Mouse (Mus musculus) CH12.LX (cell line): Measurements from ENCODE around the gene Cdk4. TPM values are rescaled to one million over a fixed set of nuclear protein-coding genes. Genes with fewer than 3 reads are reported as not detected.

ENCODE experiments used
- DNase-seq: peaks from one replicate; pipeline ENCODE4 v3.0.0-alpha.2; 2013; ENCODE audit errors: extremely low read depth
- H3K27ac ChIP-seq: 2 replicates; pipeline ENCODE4 v1.5.1; 2012; ENCODE audit warnings: low read depth, mild to moderate bottlenecking, control low read depth, moderate library complexity; ENCODE audit not compliant: insufficient read depth
- H3K27me3 ChIP-seq: replicated peaks from 2 replicates; pipeline ENCODE3; 2012; ENCODE audit warnings: inconsistent platforms
- H3K36me3 ChIP-seq, 2 experiments: replicated peaks in 1 of 2; 2 replicates each; pipeline versions ENCODE3 to v1.6.1; 2012; ENCODE audit warnings: inconsistent platforms in 1 of 2, low read length in 1 of 2, mild to moderate bottlenecking in 1 of 2, mixed read lengths in 1 of 2, moderate library complexity in 1 of 2; ENCODE audit not compliant: control insufficient read depth in 1 of 2, insufficient read depth in 1 of 2
- H3K4me1 ChIP-seq, 2 experiments: 2 replicates each; pipeline ENCODE4 v1.6.1; 2012; ENCODE audit warnings: inconsistent platforms in 1 of 2, moderate library complexity in 1 of 2; ENCODE audit not compliant: insufficient read depth in 2 of 2, control insufficient read depth in 1 of 2
- H3K4me2 ChIP-seq: 2 replicates; pipeline ENCODE4 v1.6.1; 2012; ENCODE audit warnings: low read depth, mild to moderate bottlenecking, control low read depth; ENCODE audit not compliant: poor library complexity, insufficient read depth, severe bottlenecking
- H3K4me3 ChIP-seq, 3 experiments: fragments of 150-350 bp in 1 of 3; sonication (generic) in 1 of 3; replicated peaks in 1 of 3; 2 replicates each; pipeline versions ENCODE3 to v1.5.1; 2011 to 2012; ENCODE audit warnings: low read depth in 2 of 3, low read length in 2 of 3, mild to moderate bottlenecking in 2 of 3, moderate library complexity in 2 of 3, control low read depth in 1 of 3, improper control_type of control experiment in 1 of 3, inconsistent platforms in 1 of 3, mixed read lengths in 1 of 3; ENCODE audit not compliant: poor library complexity in 1 of 3
- H3K79me2 ChIP-seq: replicated peaks from 2 replicates; pipeline ENCODE4 v1.6.1; 2012; ENCODE audit warnings: mild to moderate bottlenecking, moderate library complexity; ENCODE audit not compliant: control insufficient read depth, poor library complexity, insufficient read depth, severe bottlenecking; ENCODE audit errors: extremely low read depth
- H3K9ac ChIP-seq: 2 replicates; pipeline ENCODE4 v1.6.1; 2012; ENCODE audit warnings: low read depth, mild to moderate bottlenecking, control low read depth, moderate library complexity; ENCODE audit not compliant: insufficient read depth
- H3K9me3 ChIP-seq: replicated peaks from 2 replicates; pipeline ENCODE3; 2012; ENCODE audit warnings: low read length, inconsistent platforms, mixed read lengths
- CHD2 ChIP-seq: IDR thresholded peaks from 2 replicates; pipeline ENCODE4 v1.6.1; 2011; ENCODE audit warnings: low read length, improper control_type of control experiment
- CTCF ChIP-seq, 2 experiments: IDR thresholded peaks in 1 of 2; conservative IDR thresholded peaks in 1 of 2; 2 replicates each; pipeline ENCODE4 v1.5.1; 2011 to 2012; ENCODE audit warnings: low read depth in 2 of 2, low read length in 2 of 2, improper control_type of control experiment in 1 of 2, inconsistent platforms in 1 of 2, mild to moderate bottlenecking in 1 of 2, moderate library complexity in 1 of 2
- E2F4 ChIP-seq: IDR thresholded peaks from 2 replicates; pipeline ENCODE4 v1.6.1; 2011; ENCODE audit warnings: low read depth, low read length, improper control_type of control experiment; ENCODE audit not compliant: insufficient replicate concordance
- ELF1 ChIP-seq: IDR thresholded peaks from 2 replicates; pipeline ENCODE4 v1.6.1; 2014; ENCODE audit warnings: low read depth, mild to moderate bottlenecking, inconsistent platforms, low read length, improper control_type of control experiment
- EP300 ChIP-seq: IDR thresholded peaks from 2 replicates; pipeline ENCODE4 v1.6.1; 2011; ENCODE audit warnings: low read length, improper control_type of control experiment
- ETS1 ChIP-seq: conservative IDR thresholded peaks from 2 replicates; pipeline ENCODE4 v1.6.1; 2012; ENCODE audit warnings: low read depth, mild to moderate bottlenecking, inconsistent platforms, low read length, improper control_type of control experiment, moderate library complexity
- GABPA ChIP-seq: IDR thresholded peaks from 2 replicates; pipeline ENCODE4 v1.6.1; 2012; ENCODE audit warnings: low read depth, low read length, improper control_type of control experiment, inconsistent platforms; ENCODE audit not compliant: insufficient replicate concordance
- HCFC1 ChIP-seq: IDR thresholded peaks from 2 replicates; pipeline ENCODE4 v1.6.1; 2012; ENCODE audit warnings: low read depth, mild to moderate bottlenecking, inconsistent platforms, low read length, improper control_type of control experiment
- IRF4 ChIP-seq: IDR thresholded peaks from 2 replicates; pipeline ENCODE4 v1.6.1; 2014; ENCODE audit warnings: low read depth, mild to moderate bottlenecking, inconsistent platforms, low read length, improper control_type of control experiment
- JUN ChIP-seq: IDR thresholded peaks from 2 replicates; pipeline ENCODE4 v1.6.1; 2011; ENCODE audit warnings: low read depth, mild to moderate bottlenecking, low read length, improper control_type of control experiment, moderate library complexity; ENCODE audit not compliant: insufficient read depth
- JUND ChIP-seq: conservative IDR thresholded peaks from 2 replicates; pipeline ENCODE4 v1.6.1; 2011; ENCODE audit warnings: low read depth, low read length, improper control_type of control experiment
- MAFK ChIP-seq: IDR thresholded peaks from 2 replicates; pipeline ENCODE4 v1.6.1; 2011; ENCODE audit warnings: low read length, improper control_type of control experiment; ENCODE audit not compliant: insufficient replicate concordance
- MAX ChIP-seq: IDR thresholded peaks from 2 replicates; pipeline ENCODE4 v1.6.1; 2011; ENCODE audit warnings: low read length, improper control_type of control experiment
- MAZ ChIP-seq: IDR thresholded peaks from 2 replicates; pipeline ENCODE4 v1.6.1; 2012; ENCODE audit warnings: low read depth, mild to moderate bottlenecking, inconsistent platforms, low read length, improper control_type of control experiment, moderate library complexity
- MEF2A ChIP-seq: IDR thresholded peaks from 2 replicates; pipeline ENCODE4 v1.6.1; 2014; ENCODE audit warnings: low read depth, mild to moderate bottlenecking, inconsistent platforms, low read length, improper control_type of control experiment, borderline replicate concordance
- MXI1 ChIP-seq: IDR thresholded peaks from 2 replicates; pipeline ENCODE4 v1.6.1; 2011; ENCODE audit warnings: mild to moderate bottlenecking, low read depth, low read length, improper control_type of control experiment
- NELFE ChIP-seq: IDR thresholded peaks from 2 replicates; pipeline ENCODE4 v1.6.1; 2011; ENCODE audit warnings: low read depth, low read length, improper control_type of control experiment
- NRF1 ChIP-seq: IDR thresholded peaks from 2 replicates; pipeline ENCODE4 v1.6.1; 2014; ENCODE audit warnings: low read depth, mild to moderate bottlenecking, inconsistent platforms, low read length, improper control_type of control experiment, moderate library complexity
- PAX5 ChIP-seq: IDR thresholded peaks from 2 replicates; pipeline ENCODE4 v1.6.1; 2012; ENCODE audit warnings: low read length, inconsistent platforms, mixed read lengths
- POLR2AphosphoS2 ChIP-seq: IDR thresholded peaks from 2 replicates; pipeline ENCODE4 v1.6.1; 2011; ENCODE audit warnings: low read depth, low read length, improper control_type of control experiment
- RCOR1 ChIP-seq: conservative IDR thresholded peaks from 2 replicates; pipeline ENCODE4 v1.6.1; 2012; ENCODE audit warnings: low read depth, mild to moderate bottlenecking, inconsistent platforms, low read length, improper control_type of control experiment
- SIN3A ChIP-seq: IDR thresholded peaks from 2 replicates; pipeline ENCODE4 v1.6.1; 2012; ENCODE audit warnings: low read length, improper control_type of control experiment, inconsistent platforms
- TBP ChIP-seq: conservative IDR thresholded peaks from 2 replicates; pipeline ENCODE4 v1.6.1; 2011; ENCODE audit warnings: low read depth, low read length, improper control_type of control experiment
- TCF12 ChIP-seq: IDR thresholded peaks from 2 replicates; pipeline ENCODE4 v1.6.1; 2014; ENCODE audit warnings: low read depth, mild to moderate bottlenecking, inconsistent platforms, low read length, improper control_type of control experiment
- UBTF ChIP-seq: IDR thresholded peaks from 2 replicates; pipeline ENCODE4 v1.6.1; 2012; ENCODE audit warnings: low read depth, mild to moderate bottlenecking, inconsistent platforms, low read length, improper control_type of control experiment, moderate library complexity
- ZC3H11A ChIP-seq: IDR thresholded peaks from 2 replicates; pipeline ENCODE4 v1.6.1; 2012; ENCODE audit warnings: low read depth, mild to moderate bottlenecking, inconsistent platforms, low read length, improper control_type of control experiment
- ZKSCAN1 ChIP-seq: IDR thresholded peaks from 2 replicates; pipeline ENCODE4 v1.6.1; 2012; ENCODE audit warnings: low read depth, inconsistent platforms, low read length, improper control_type of control experiment, borderline replicate concordance
- ZNF384 ChIP-seq: IDR thresholded peaks from 2 replicates; pipeline ENCODE4 v1.6.1; 2012; ENCODE audit warnings: low read depth, low read length, improper control_type of control experiment, inconsistent platforms
- dilution Hi-C: fragments of 300-500 bp; cut with MboI; formaldehyde crosslinking; loops from 2 replicates; pipeline ENCODE4 v1.14.3; 2020; ENCODE audit warnings: low sequenced_read_pairs; ENCODE audit not compliant: extremely low pct_unique_long_range_greater_than_20kb, extremely low pct_ligation_motif_present
- in situ Hi-C: fragments of 300-500 bp; cut with MboI; formaldehyde crosslinking; loops from 3 replicates; pipeline ENCODE4 v1.14.3; 2019; ENCODE audit warnings: low sequenced_read_pairs, low pct_ligation_motif_present, low pct_unique_long_range_greater_than_20kb, mixed read lengths
- polyA plus RNA-seq: library from polyadenylated mRNA; unstranded; fragments of >175 nt; gene quantifications from 2 replicates; pipeline ENCODE4 v1.2.1, GENCODE M21; 2012; ENCODE audit warnings: low read depth; ENCODE audit not compliant: insufficient read length
- total RNA-seq, 2 experiments: library from RNA; depleted of rRNA; stranded (reverse); fragments of 300-350 nt in 1 of 2; fragments of >200 nt in 1 of 2; gene quantifications; 2 replicates each; pipeline ENCODE4 v1.2.3; 2012 to 2014

The Cdk4 gene
- total and polyA plus RNA-seq, 3 experiments: 257 to 921 (median 864) TPM

DNA sequence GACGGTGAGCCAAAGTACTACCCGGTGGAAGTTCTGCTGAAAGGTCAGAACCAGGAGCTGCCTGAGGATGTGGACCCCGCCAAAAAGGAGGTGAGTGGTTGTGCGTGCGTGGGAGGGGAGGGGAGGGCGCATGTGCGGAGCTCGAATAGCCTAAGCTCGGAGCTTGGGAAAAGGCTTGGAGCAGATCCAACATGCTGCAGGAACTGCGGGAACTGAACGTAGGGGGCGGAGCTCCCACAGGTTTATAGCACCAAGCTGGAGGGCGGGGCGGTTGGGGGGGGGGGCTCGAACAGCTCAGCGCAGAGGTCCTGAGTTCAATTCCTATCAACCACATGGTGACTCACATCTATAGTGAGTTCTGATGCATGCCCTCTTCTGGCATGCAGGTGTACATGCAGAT, 44.9 kb upstream of the Cdk4 start:
- Histone ChIP-seq H3K27ac (no peak overlapping the region), H3K4me2 (no peak overlapping the region), H3K36me3 (peaks cover 14 to 60% of the 10 kb centered on the region in 2 experiments), H3K27me3 (no peaks in the 10 kb centered on the region), H3K9ac (no peak overlapping the region), H3K4me1 (no peaks in the 10 kb centered on the region), H3K9me3 (no peaks in the 10 kb centered on the region), H3K79me2 (no peaks in the 10 kb centered on the region), H3K4me3 (no peak overlapping the region)
- dilution Hi-C loops: no loop called here
- TF ChIP-seq CTCF (conservative IDR thresholded peaks at IDR 0.05 in 1 of 2, IDR thresholded peaks at IDR 0.05 in 1 of 2; ENCODE audit: low read depth in 2 of 2, low read length in 2 of 2) (0 out of 4 replicates have a peak, but pooled peaks of 1 of the 2 experiments have one; percentile 9), MAX (no peak), MXI1 (no peak)
- no peak for DNase-seq
- in situ Hi-C loops: no loop called here

GRCm38 (mm10) chr10:127030336-127031296, 32.7 kb upstream of the Cdk4 start, which contains the start of gene Tsfm:
TSS of gene Tsfm (minus strand) at chr10:127030840.
- H3K4me2 ChIP-seq: peak within 1 kb of the TSS; percentile 23
- peaks cover 2% of the 10 kb centered on the region; the same call in 1 of the 2 replicates for H3K79me2 ChIP-seq
- in situ Hi-C loops: no loop called here
- H3K4me1 ChIP-seq: peaks cover 4 to 16% of the 10 kb centered on the region in 2 experiments
- peak; percentile 84 for DNase-seq
- peak within 1 kb of the TSS; percentile 65 for H3K27ac ChIP-seq
- H3K9me3 ChIP-seq: no peaks in the 10 kb centered on the region
- H3K4me3 ChIP-seq: peak within 1 kb of the TSS; percentile 58 to 99 (median 97)
- dilution Hi-C loops: no loop called here
- peak within 1 kb of the TSS; percentile 98 for H3K9ac ChIP-seq
- H3K27me3 ChIP-seq: no peaks in the 10 kb centered on the region
- peaks cover 32 to 46% of the 10 kb centered on the region in 2 experiments for H3K36me3 ChIP-seq
- TF ChIP-seq CTCF (conservative IDR thresholded peaks at IDR 0.05 in 1 of 2, IDR thresholded peaks at IDR 0.05 in 1 of 2; ENCODE audit: low read depth in 2 of 2, low read length in 2 of 2): peak; percentile 60 to 92
- no peak for TF ChIP-seq EP300
- peak; percentile 71; the same call in 1 of the 2 replicates for TF ChIP-seq MAZ
- peak; percentile 75; the same call in 1 of the 2 replicates for TF ChIP-seq MEF2A
- no peak; the same call in 1 of the 2 replicates for TF ChIP-seq POLR2AphosphoS2
- no peak for TF ChIP-seq ZNF384
- TF ChIP-seq SIN3A: peak; percentile 85
- peak; percentile 92 for TF ChIP-seq MXI1
- TF ChIP-seq JUN: no peak; the same call in 1 of the 2 replicates
- peak; percentile 94; the same call in 1 of the 2 replicates for TF ChIP-seq E2F4
- TF ChIP-seq MAFK: no peak
- peak; percentile 85 for TF ChIP-seq HCFC1
- TF ChIP-seq UBTF: no peak
- TF ChIP-seq IRF4: peak; percentile 82
- TF ChIP-seq MAX: peak; percentile 95
- TF ChIP-seq NRF1: peak; percentile 59
- no peak for TF ChIP-seq ZC3H11A
- peak; percentile 33; the same call in 1 of the 2 replicates for TF ChIP-seq ETS1
- peak; percentile 82 for TF ChIP-seq TCF12
- TF ChIP-seq TBP: peak; percentile 50; the same call in 1 of the 2 replicates
- TF ChIP-seq RCOR1: no peak
- peak; percentile 71 for TF ChIP-seq NELFE
- TF ChIP-seq ZKSCAN1: no peak
- TF ChIP-seq GABPA: peak; percentile 35; the same call in 1 of the 2 replicates
- peak; percentile 79 for TF ChIP-seq ELF1
- TF ChIP-seq PAX5: no peak
- 0 out of 2 replicates have a peak, but pooled peaks have one; percentile 23 for TF ChIP-seq JUND
- peak; percentile 54; the same call in 1 of the 2 replicates for TF ChIP-seq CHD2
